ENCODE assay signal across 8 mouse cellular contexts in the genomic region with DNA sequence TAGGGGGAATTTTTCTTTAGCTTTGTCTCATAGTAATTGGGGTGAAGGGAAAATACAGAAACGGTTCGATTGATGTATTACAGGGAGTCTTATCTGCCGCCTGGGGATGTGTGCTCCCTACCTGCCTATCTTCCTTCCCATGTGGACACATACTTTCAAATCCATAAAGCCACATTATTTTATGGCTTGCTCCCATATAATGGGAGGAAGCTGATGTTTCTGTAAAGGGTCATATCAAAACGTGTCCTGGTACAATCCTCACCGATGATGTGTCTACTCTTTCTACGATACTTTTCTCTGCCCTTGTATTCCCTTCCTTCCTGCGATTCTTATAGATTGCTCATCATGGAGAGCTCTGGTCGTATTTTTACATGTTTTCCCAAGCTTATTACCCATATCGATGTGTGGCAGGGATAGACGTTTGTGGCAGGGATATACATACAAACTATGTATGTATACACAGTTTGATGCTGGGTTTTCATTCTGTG. TPM values are rescaled to one million over a fixed set of nuclear protein-coding genes. Genes with fewer than 3 reads are reported as not detected.
DNase-seq lines count a peak whose midpoint lies in the region; ATAC-seq and TF ChIP-seq lines count a peak whose summit lies in the region.

No protein-coding gene starts in this region.

- H3K9me3 ChIP-seq in embryonic facial prominence, embryonic 12.5 days: no peaks in the 10 kb centered on the region
- no peaks in the 10 kb centered on the region for H3K9me3 ChIP-seq in intestine, postnatal 0 days (ENCODE audit: control insufficient read depth)
- H3K9me3 ChIP-seq in neural tube, embryonic 14.5 days (ENCODE audit: control insufficient read depth, low read length): no peaks in the 10 kb centered on the region

- peak overlapping the region; percentile 69 for H3K9ac ChIP-seq in embryonic facial prominence, embryonic 12.5 days
- H3K9ac ChIP-seq in intestine, postnatal 0 days (ENCODE audit: low read depth, low read length): peak overlapping the region; percentile 67
- peak overlapping the region; percentile 67 for H3K9ac ChIP-seq in neural tube, embryonic 14.5 days (replicated peaks; ENCODE audit: low read depth, low read length)

- peak overlapping the region; percentile 96 for H3K4me3 ChIP-seq in lung, adult 2 months (replicated peaks; ENCODE audit: extremely low read depth, low read depth, low read length)
- peak overlapping the region; percentile 56 for H3K4me3 ChIP-seq in embryonic facial prominence, embryonic 12.5 days
- H3K4me3 ChIP-seq in intestine, postnatal 0 days (ENCODE audit: low read depth, low read length): peak overlapping the region; percentile 76
- H3K4me3 ChIP-seq in neural tube, embryonic 14.5 days (ENCODE audit: low read depth, low read length): peak overlapping the region; percentile 53

- H3K27ac ChIP-seq in embryonic facial prominence, embryonic 12.5 days: peak overlapping the region; percentile 41; the same call in 1 of the 2 replicates
- peak overlapping the region; percentile 81; the same call in 1 of the 2 replicates for H3K27ac ChIP-seq in intestine, postnatal 0 days (ENCODE audit: low read depth, low read length)
- H3K27ac ChIP-seq in neural tube, embryonic 14.5 days (ENCODE audit: low read depth, low read length): no peak overlapping the region

- intact Hi-C loops in left cerebral cortex, postnatal 14 days (cut with DNase I): no loop called here

- 14% methylated on average over 10 of the region's 10 CpGs for WGBS in lung, adult 2 months
- WGBS in embryonic facial prominence, embryonic 12.5 days: 31% methylated on average over 10 of the region's 10 CpGs
- 15% methylated on average over 10 of the region's 10 CpGs for WGBS in intestine, postnatal 0 days
- WGBS in neural tube, embryonic 14.5 days: 24% methylated on average over 10 of the region's 10 CpGs

- no peak for ATAC-seq in embryonic facial prominence, embryonic 12.5 days (ENCODE audit: insufficient number of reproducible peaks, insufficient read depth, low FRiP score, low TSS enrichment)
- peak; percentile 39 for ATAC-seq in intestine, postnatal 0 days
- ATAC-seq in neural tube, embryonic 14.5 days (ENCODE audit: low read depth): peak; percentile 23; the same call in 1 of the 2 replicates

- H3K36me3 ChIP-seq in embryonic facial prominence, embryonic 12.5 days: no peaks in the 10 kb centered on the region
- no peaks in the 10 kb centered on the region for H3K36me3 ChIP-seq in intestine, postnatal 0 days (ENCODE audit: control insufficient read depth, insufficient read depth)
- H3K36me3 ChIP-seq in neural tube, embryonic 14.5 days (ENCODE audit: control insufficient read depth, insufficient read depth, low read length): no peaks in the 10 kb centered on the region

- H3K4me1 ChIP-seq in lung, adult 2 months (ENCODE audit: control insufficient read depth, insufficient read depth, low read length): peaks cover 3% of the 10 kb centered on the region; the same call in 1 of the 2 replicates
- H3K4me1 ChIP-seq in embryonic facial prominence, embryonic 12.5 days: peaks cover 3% of the 10 kb centered on the region; the same call in 1 of the 2 replicates
- H3K4me1 ChIP-seq in intestine, postnatal 0 days (replicated peaks; ENCODE audit: control insufficient read depth, insufficient read depth, low read length): peaks cover 3% of the 10 kb centered on the region; the same call in 1 of the 2 replicates
- no peaks in the 10 kb centered on the region for H3K4me1 ChIP-seq in neural tube, embryonic 14.5 days (ENCODE audit: control insufficient read depth, insufficient read depth, low read length)

- no peak for TF ChIP-seq POLR2A in lung, adult 2 months (IDR thresholded peaks at IDR 0.05; ENCODE audit: borderline replicate concordance, extremely low read depth, low read depth, low read length)

- no peaks in the 10 kb centered on the region for H3K27me3 ChIP-seq in embryonic facial prominence, embryonic 12.5 days
- H3K27me3 ChIP-seq in intestine, postnatal 0 days (replicated peaks; ENCODE audit: control insufficient read depth, insufficient read depth, low read length): no peaks in the 10 kb centered on the region
- no peaks in the 10 kb centered on the region for H3K27me3 ChIP-seq in neural tube, embryonic 14.5 days (ENCODE audit: control insufficient read depth, insufficient read depth, low read length)

- DNase-seq in lung, adult 2 months: no peak
- DNase-seq in lung, postnatal 14 days: no peak
- no peak for DNase-seq in left cerebral cortex, postnatal 14 days (ENCODE audit: low spot score in 2 of 2)
- DNase-seq in cerebellum, adult 9-11 months: no peak
- DNase-seq in cerebellum, adult 9-10 months: no peak

- TF ChIP-seq CTCF in lung, adult 2 months (IDR thresholded peaks at IDR 0.05; ENCODE audit: insufficient read depth, low read length): no peak
- TF ChIP-seq CTCF in intestine, postnatal 0 days (IDR thresholded peaks at IDR 0.05; ENCODE audit: low read depth): no peak

- H3K4me2 ChIP-seq in embryonic facial prominence, embryonic 12.5 days (replicated peaks): peak overlapping the region; percentile 63
- peak overlapping the region; percentile 72 for H3K4me2 ChIP-seq in intestine, postnatal 0 days (replicated peaks; ENCODE audit: low read depth)
- H3K4me2 ChIP-seq in neural tube, embryonic 14.5 days (ENCODE audit: low read depth, low read length): peak overlapping the region; percentile 57

RNA-seq across cellular contexts. Expression of a gene that starts 0.6 kb away (rescaled TPM):
- 8.5 and 12.0 TPM in 2 replicates for polyA plus RNA-seq in lung, adult 2 months (2012; rRNA removed)
- 25.6 and 26.7 TPM in 2 replicates for polyA plus RNA-seq in embryonic facial prominence, embryonic 12.5 days (2016; fragmentation: Nextera tagmentation; extraction: Ambion mirVana)
- polyA plus RNA-seq in intestine, postnatal 0 days (2015; fragmentation: Nextera tagmentation; extraction: Ambion mirVana): 21.5 and 23.8 TPM in 2 replicates
- 31.9 and 37.5 TPM in 2 replicates for polyA plus RNA-seq in neural tube, embryonic 14.5 days (2014; fragmentation: Nextera tagmentation; extraction: Ambion mirVana)
- 10 to 100 TPM; 22.7 to 29.1 TPM for total RNA-seq in left cerebral cortex, postnatal 14 days (2021)

RNA-seq across cellular contexts. Expression of a gene that starts 0.8 kb away (rescaled TPM):
- 3.0 and 3.8 TPM in 2 replicates for polyA plus RNA-seq in lung, adult 2 months (2012; rRNA removed)
- 4.1 and 5.1 TPM in 2 replicates for polyA plus RNA-seq in embryonic facial prominence, embryonic 12.5 days (2016; fragmentation: Nextera tagmentation; extraction: Ambion mirVana)
- 2.5 and 3.2 TPM in 2 replicates for polyA plus RNA-seq in intestine, postnatal 0 days (2015; fragmentation: Nextera tagmentation; extraction: Ambion mirVana)
- 2.2 and 2.4 TPM in 2 replicates for polyA plus RNA-seq in neural tube, embryonic 14.5 days (2014; fragmentation: Nextera tagmentation; extraction: Ambion mirVana)
- total RNA-seq in left cerebral cortex, postnatal 14 days (2021): 1 to 10 TPM; 7.8 to 8.0 TPM

RNA-seq across cellular contexts. Expression of a gene that starts 54.2 kb away (rescaled TPM):
- polyA plus RNA-seq in lung, adult 2 months (2012; rRNA removed): 21.4 and 22.7 TPM in 2 replicates
- polyA plus RNA-seq in embryonic facial prominence, embryonic 12.5 days (2016; fragmentation: Nextera tagmentation; extraction: Ambion mirVana): 35.9 and 41.6 TPM in 2 replicates
- 1,219 and 1,230 TPM in 2 replicates for polyA plus RNA-seq in intestine, postnatal 0 days (2015; fragmentation: Nextera tagmentation; extraction: Ambion mirVana)
- 46.3 and 47.5 TPM in 2 replicates for polyA plus RNA-seq in neural tube, embryonic 14.5 days (2014; fragmentation: Nextera tagmentation; extraction: Ambion mirVana)
- 10 to 100 TPM; 36.0 to 44.8 TPM for total RNA-seq in left cerebral cortex, postnatal 14 days (2021)

Comparison
In these comparisons a context has a peak if more than half of its experiments do, and no peak if none do; other contexts are left out.
1. RNA of a gene that starts 54.2 kb away (polyA plus RNA-seq): 1,219 to 1,230 TPM in intestine, postnatal 0 days; 46.3 to 47.5 TPM in neural tube, embryonic 14.5 days, 35.9 to 41.6 TPM in embryonic facial prominence, embryonic 12.5 days and 21.4 to 22.7 TPM in lung, adult 2 months; every median in the first group is over 10 times any median in the second.
2. Peak in every context shown above with its lines, with median percentiles within 50 percentile points of each other: H3K4me3 ChIP-seq, H3K4me2 ChIP-seq and H3K9ac ChIP-seq.